Mouse (Mus musculus) ovary, adult 18-20 months (tissue): ENCODE data around the gene Acoxl.
"Not testable (repeated sequence)": the region's sequence is repeated elsewhere in the genome, so short reads cannot be mapped to it uniquely, and the experiment has no call there.

Experiments
- DNase-seq: peaks from one replicate; pipeline ENCODE4 v3.0.0; 2022; ENCODE audit warnings: low spot score, mixed read lengths

Acoxl gene

DNA sequence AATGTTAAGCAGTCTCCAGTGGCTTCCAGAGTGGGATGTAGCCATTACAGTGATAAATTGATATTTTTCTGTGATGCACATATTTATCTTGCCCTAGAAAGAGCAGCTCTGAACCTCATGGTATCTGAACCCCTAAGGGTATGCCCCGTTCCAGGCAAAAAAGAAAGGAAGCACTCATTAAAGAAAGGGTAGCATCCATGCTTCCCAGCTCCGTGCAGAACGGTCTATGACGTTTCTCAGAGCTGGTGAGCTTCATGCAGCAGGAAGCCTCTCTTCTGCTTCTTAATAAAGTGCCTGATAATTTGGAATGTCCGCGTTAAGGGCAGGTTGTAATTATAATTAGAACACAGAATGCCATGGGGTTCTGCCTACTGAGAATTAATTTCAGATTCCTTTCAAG is 240.6 kb downstream of the Acoxl start:
- DNase-seq: no peak

DNA sequence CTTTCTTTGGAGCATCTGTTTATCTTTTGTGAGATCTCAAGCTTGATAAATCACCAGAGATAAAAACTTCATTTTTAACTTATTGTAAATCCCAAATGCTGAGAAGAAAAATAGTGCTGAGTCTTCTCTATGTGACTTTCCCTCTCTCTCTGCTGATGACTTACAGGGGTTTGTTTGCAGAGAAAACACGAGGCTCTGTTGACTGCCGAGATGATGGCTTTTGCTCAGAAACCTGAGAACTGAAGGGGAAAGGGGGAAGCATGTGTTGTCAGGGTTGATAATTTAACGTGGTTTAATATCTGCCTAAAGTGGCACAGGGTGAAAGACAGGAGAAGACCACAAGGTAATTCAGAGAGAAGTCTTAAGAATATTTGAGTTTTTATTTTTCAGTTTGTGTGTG is 245.2 kb downstream of the Acoxl start:
- DNase-seq: no peak

DNA sequence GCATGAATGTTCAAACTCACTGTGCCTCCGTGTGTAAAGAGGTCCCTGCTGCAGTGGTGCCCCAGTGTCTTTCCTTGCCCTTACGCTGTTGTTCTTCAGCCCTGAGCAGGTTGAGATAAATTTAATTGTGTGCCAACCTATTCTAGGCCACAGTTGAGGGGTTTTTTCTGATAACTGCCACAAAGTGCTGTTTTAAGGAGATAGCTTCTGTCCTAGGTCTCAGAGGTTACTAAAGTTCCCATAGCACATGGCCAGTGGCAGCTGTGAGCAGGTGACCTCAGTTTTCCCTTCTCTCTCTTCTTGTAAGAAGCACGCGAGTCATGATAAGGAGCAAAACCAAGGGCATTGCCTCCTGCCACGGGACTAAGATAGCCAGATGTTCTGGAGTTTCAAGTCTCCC is 245.9 kb downstream of the Acoxl start:
- no peak for DNase-seq

DNA sequence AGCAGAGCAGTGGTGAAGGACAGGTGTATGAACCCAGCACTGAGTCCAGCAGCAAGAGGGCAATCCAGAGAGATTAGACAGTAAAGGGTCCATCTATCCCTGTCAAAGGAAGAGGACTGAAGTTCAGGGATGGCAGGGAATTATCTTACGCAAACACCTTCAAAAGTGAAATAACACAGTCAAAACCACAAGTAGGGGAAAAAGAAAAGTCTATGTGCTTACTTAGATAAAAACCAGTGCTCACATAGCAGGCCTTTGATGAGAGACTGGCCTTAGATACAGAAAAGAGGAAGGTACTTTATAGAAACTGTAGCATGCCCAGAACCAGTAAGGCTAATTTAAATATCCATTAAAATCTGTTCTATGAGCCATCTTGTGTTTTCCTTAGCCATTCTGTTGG is 246.8 kb downstream of the Acoxl start:
- DNase-seq: no peak

DNA sequence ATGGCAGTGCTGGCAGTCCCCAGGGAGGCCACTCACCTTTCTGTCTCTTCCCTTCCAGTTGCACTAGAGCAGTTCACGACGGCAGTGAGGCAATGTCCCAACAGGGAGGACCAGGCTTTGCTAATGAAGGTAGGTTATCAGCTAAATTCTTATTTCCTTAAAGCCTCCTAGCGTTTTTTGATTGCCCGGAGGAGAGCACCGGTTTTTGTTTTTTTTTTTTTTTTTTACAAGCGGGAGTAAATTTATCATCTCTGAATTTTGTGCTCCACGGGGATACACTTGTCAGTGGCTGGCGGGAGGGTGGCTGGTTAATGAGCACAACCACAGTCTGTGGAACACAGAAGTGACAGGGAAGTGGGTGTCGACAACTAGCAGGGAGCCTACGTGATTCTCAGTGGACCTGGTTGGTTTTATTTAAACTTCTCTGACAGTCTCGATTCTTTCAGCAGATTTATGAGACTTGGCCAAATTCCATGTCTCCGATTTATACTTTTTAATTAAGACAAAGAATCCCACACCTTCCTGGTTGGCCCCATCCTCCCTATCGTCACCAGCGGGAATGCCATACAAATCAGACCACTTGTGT is 247.7 kb downstream of the Acoxl start:
- DNase-seq: no peak

DNA sequence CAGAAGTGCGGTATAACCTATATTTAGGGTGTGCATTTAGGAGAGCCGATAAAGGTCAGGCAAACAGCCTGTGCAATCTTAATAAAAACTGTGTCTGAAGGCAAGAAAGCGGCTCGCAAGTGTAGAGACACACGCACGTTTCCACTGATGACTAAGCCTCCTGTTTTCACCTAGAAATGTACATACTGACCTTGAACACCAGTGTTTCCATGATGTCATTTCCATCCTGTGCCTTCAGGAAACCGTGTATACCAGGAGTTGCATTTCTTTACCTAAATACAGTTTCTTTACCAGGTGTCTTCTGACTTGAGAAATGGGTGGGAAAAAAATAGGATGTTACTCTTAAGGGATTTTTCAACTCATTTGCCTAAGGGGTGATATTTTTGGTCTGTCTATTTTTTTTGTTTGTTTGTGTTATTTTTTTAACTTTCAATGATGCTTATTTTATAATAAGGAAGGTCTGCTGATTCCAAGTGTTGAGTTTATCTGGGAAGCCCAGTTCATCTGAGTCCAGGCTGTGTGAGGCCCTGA is 248.4 kb downstream of the Acoxl start:
- no peak for DNase-seq

DNA sequence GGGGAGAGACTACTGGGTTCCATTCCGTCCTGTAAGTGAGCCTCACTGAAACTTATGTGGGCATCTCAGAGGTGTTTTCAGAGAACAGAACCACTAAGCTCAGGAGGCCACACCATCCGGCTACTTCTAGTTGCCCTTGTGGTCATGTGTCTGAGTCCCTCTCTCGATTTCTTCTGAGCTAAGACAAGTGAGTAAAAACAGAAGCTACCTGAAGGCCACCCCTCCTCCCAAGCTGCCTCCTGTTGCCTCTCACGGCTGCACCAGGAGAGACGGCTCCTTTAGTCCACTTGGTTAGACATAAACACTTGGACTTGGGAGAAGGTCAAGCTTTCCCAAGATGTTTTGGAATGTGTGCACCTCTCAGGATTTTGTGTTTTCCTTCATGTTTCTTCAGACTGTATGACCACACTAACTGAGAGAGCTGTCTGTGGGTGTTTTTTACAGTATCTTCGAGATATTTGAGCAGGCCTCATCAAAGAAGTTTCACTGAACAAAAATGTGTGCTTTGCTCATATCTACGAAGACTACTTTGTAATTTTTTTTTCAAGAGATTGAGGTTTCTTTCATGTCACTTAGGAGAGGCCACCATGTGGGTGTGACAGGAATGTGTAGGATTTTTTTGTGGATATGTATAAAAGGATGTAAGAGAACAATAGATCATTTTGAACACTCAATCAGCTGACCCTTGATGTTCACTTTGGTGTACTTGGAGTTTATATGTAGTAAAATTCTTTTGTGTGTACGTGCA is 249.3 kb downstream of the Acoxl start:
- no peak for DNase-seq

DNA sequence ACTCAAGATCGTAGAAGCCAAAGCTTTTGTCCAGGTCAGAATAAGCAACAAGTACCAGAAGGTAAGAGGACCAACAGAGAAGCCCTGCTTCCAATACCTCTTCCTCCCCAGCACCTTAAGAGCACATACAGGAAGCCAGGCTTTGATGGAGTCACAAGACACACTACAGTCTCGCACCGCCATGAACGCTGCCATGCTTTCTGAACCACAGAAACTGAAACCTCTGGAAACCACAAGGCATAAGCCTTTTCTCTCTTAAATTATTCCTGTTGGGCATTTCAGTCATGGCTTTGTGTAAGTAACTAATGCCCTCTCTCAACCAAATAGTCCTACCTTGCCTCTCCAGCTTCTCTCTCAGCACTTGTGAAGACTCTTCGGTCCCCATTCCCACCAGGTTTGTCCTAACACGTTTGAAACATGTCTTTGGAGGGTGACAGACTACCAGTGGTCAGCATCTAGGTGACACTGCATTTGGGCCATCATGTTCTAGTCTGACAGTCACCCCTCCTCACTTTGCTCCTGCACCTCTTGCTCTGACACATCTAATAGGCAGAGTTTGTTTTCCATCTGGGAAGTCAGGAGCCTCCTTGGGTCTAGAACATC is 251.7 kb downstream of the Acoxl start:
- no peak for DNase-seq

DNA sequence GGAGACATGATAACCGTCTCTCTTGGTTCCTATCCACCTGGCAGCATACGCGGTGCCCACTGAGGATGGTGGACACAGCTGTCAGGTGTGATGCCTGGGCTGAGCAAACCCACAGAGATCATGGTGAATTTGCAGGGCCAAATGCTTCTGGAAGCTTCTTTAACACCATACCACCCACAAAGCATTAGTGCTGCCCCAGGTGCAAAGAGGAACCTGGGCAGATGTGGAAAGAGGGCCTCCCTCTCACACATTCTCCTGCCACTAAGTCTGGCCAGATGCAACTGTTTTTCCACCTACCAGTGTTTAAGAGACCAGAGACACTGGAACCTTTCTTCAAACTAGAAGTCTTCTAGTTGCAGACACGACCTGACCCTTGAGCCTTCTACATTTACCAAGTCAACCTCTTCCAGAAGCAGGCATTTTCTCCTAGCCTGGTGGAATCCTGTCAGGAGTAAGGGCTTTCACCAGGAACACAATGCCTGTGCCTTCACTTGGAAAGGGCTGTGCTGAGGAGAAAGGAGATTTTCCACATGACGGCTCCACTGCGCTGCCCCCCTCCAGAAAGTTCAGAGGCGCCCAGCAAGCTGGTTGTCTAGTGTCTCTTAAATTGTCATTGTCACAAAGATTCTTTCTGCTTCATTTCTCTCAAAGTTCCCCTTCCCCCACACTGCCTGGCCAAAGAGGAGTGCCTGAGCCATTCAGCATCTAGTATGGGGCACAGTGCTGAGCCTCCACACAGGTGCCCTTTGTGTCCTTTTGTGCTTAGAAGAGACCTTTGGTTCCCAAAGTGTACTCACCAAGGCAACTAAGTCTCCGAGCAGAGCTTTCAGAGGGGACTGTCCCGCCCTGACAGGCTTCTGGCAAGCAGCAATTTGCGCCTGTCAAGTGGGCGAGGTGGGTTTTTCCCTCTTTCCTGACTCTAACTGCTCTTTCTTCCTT is 253.0 kb downstream of the Acoxl start:
- DNase-seq: no peak

DNA sequence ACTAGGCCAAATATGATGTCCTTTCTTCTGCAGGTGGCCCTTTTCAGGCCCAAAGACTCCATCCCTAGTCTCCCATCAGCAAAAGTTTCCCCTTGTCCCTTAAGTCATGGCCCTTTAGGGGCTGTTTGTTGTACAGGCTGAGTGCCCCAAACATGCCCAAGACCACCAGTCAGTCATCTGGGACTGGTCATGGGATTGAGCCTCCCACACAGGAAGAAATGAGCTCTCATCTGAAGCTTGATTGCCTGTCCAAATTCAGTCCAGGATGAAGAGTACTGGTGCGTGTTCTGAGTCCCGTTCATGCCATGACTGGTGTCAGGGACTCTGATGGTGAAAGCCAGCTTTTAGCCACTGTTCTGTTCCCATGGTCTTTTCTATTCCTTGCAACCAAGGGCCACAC is 253.8 kb downstream of the Acoxl start:
- DNase-seq: no peak

DNA sequence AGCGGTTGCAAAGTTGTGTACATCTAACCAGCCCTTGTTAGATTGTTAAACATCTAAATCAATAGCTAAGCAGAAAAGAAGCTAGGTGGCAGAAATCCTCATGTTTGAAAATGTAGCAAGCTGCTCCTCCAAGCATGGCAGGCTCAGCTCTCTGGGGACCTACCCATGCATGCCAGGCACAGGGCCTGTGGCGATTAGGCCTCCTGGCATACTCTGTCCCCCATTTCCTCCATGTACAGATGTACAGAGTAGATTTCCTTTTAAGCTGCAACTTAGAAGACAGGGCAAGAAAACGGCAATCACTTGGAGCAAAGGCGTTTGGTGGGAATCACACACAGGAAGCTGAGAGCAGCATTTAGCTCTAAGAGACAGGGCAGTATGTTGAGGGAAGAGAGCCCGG is 255.5 kb downstream of the Acoxl start:
- no peak for DNase-seq

DNA sequence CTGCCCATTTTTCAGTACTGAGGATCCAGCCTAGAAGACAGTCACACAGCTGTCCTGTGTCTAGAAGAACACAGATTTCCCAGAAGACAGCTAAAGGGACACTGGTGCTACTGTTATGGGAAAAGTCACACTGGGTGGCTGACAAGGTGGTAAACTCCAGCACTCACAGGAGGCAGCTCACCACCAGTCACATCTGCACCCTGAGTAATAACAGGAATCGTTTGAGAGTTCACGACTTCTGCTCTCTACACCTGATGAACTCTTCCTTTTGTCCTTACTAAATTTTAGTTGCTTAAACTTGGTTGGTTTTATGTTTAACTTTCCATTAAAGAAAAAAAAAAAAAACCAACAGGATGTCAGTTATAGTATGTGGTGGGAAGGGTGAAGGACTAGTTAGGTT is 255.9 kb downstream of the Acoxl start:
- no peak for DNase-seq

DNA sequence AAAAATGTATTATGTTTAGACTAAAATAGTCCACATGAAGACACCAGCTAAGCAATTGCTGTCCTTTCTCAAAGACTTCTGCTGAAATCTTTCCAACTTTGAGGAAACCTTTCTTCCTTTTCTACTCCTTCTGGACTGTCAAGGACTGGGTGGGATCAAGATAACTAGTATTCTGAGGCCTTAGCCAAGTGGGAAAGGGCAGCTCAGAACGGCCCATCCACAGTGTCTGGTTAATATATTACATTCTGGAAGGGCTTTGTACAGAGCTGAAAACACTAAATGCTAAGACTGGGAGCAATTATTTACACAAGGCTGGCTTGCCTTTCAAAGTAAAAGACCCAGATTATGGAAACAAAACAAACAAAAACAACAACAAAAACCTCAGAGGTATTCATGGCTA is 256.6 kb downstream of the Acoxl start:
- no peak for DNase-seq

DNA sequence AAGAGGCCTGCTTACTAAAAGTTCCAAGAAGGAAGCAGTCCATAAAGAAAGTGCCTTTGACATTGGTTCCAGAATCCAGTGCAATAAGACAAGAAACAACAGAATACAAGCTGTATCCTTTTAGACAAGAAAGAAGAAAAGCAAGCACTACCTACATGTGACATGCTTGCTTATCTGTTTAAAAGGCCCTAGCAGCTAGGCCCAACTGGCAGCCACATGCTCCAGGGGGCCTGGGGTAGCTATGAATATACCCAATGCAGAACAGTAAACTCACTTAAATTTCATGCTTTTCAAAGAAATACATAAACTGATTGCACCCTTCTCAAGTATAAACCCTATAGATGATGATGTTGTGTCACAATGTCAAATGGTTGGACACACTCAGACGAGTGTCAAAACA is 257.4 kb downstream of the Acoxl start:
- DNase-seq: no peak

DNA sequence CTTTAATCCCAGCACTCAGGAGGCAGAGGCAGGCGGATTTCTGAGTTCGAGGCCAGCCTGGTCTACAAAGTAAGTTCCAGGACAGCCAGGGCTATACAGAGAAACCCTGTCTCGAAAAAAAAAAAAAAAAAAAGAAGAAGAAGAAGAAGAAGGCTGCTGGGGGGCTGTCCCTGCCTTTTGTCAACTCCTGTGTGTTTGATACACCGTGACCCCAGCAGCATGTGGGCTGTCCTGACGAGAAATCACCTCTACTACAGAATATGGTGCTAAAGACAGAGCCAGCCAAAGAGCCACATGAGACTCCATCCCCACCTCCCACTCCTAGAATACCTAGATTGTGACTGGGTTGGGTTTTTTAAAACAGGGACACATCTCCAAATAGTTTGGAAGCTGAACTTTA is 259.4 kb downstream of the Acoxl start:
- not testable (repeated sequence) for DNase-seq

DNA sequence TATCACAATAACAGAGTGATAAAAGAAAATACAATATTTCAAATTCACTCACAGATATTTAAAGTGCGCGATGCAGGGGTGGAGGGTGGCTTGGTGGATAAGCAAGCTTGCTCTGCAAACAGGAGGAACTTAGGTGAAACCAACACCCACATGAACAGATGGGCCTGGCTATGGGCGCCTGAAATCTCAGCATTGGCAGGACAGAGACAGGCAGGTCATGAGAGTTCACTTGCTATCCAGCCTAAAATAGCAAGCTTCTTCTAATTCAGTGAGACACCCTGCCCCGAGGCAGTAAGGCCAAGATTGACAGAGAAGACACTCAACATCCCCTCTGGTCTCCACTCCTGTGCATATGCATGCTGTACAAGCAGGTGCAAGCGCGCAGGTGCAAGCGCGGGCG is 263.4 kb downstream of the Acoxl start:
- no peak for DNase-seq

DNA sequence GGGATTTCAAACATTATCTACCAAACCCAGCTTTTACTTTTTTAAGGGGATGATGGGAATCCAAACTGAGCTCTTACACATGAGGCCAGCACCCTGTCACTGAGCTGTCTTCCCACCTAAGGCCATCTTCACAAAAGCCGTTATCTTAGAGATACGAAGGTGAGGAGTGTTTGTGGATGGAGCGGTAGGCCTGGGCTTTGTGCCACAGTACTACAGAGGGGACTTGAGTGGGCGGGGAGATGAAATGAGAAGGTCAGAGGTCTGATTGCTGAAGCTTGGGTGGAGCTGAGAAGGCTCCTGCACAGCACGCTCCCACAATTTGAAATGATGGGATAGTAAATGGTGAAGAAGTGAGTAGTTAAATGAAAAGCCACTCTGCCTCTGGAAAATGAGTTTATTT is 266.1 kb downstream of the Acoxl start:
- DNase-seq: no peak

DNA sequence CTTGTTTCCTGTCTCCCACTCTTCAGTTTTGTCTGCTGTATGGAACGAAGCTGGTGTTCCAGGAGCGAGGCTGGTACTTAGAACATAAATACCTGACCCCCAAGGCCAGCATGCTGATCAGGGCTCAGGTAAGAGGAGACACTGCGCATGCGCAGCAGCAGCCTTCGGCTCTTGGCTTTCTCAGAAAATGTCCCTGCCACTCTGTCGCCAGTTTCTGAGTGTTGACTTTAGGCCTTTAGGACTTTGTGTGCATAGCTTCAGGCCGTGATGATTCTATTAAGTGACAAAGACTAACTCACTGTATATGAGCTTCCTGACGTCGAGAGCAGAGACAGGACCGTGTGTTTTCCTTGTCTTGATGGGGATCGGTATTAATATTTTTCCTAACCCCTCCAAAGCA is 267.0 kb downstream of the Acoxl start:
- no peak for DNase-seq

DNA sequence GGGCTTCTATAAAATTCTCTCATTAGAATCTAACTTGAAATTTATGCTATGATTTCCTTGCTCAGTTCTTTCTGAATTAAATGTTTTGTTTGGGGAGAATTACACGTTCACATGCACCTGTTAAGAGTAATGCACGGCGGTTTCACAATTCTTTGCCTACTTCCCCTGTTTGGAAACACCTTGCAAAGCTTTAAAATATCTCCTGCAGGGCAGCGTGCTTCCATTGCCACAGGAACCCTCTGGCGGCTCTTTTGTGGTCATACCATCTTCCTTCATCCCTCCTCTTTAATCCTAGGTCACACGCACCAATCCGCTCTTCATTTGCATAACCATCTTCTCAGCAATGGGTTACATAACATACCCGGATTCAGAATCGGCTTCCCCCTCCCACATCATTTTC is 272.9 kb downstream of the Acoxl start:
- DNase-seq: no peak

DNA sequence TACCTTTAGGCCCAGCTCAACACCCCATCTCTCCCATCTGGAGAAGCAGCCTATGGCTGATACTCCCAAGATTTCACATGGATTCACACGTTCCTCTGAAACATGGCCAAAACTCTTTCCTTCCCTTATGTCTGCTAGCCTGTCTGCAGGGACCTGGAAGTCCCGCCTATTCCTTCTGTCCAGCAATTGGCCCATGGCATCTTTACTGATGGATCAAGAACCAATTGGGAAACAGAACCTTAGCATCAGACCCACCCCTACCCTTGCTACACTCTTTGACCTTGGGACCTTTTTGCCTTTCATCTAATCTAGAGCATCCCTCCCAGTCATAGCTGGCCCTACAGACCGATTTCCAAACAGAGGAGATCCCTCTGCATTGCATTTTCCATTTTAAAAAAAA is 275.9 kb downstream of the Acoxl start:
- no peak for DNase-seq

DNA sequence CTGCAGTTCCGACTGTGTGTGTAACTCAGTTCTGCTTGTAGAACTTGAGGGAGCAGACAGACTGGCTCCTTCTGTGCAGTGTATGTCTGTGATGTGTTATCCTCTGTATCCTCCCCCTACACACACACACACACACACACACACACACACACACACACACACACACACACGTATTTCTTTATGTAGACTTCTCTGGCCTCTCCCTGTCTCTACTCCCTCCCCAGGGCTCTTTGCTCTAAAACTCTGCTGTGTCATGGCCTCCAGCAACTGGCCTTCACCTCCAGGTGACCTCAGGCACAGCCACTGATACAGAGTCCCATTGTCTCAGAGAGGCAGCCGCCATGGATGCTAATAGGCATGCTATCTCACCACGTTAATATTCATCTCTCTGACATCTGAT is 276.9 kb downstream of the Acoxl start:
- DNase-seq: no peak

DNA sequence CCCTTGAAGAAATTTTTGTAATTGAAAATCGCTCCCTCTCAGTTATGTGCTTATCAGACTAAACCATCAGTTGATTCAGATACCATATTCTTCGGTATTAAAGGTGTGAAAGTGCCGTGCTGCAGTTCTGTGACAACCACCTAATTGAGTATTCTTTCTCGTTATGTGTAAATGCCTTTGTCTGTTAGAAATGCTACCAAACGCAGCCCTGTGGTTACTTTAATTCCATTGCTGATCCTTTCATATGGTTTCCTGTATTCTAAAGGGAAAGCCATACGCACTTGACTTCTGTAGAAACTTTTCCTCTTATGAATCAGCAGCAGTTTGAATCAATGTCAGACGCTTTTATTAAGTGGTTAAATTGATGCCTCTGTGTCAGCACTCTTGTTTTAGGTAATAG is 278.9 kb downstream of the Acoxl start:
- no peak for DNase-seq
